13 mouse cellular contexts compared by ENCODE assay signal in genomic region chr1:70283388-70283787, GRCm38 (mm10).
"Had no signal": no experiment of that assay in that cellular context is flagged by ENCODE, and none has a peak within 500 bp of the region (broad histone marks: within the 10 kb centered on the region; RNA-seq: fewer than 3 reads in every experiment).

No protein-coding gene starts in this region.

- ATAC-seq: midbrain, embryonic 13.5 days; midbrain, embryonic 15.5 days had no signal

- H3K4me1 ChIP-seq: megakaryocyte, embryonic 14.5 days; midbrain, embryonic 13.5 days; midbrain, embryonic 15.5 days; neural tube, embryonic 12.5 days; stomach, embryonic 15.5 days had no signal

- DNase-seq: lung, adult 18-20 months; lung, embryonic 14.5 days; lung, postnatal 10 days; lung, postnatal 4 days; right cerebral cortex, postnatal 14 days; thymus, adult 2 months; thymus, postnatal 36 days had no signal

- H3K27ac ChIP-seq: midbrain, embryonic 13.5 days; midbrain, embryonic 15.5 days; neural tube, embryonic 12.5 days; stomach, embryonic 15.5 days; stomach, postnatal 0 days had no signal

- H3K4me3 ChIP-seq: megakaryocyte, embryonic 14.5 days; midbrain, embryonic 13.5 days; midbrain, embryonic 15.5 days; neural tube, embryonic 12.5 days; stomach, embryonic 15.5 days had no signal

- H3K27me3 ChIP-seq: megakaryocyte, embryonic 14.5 days; midbrain, embryonic 13.5 days; midbrain, embryonic 15.5 days; neural tube, embryonic 12.5 days; stomach, embryonic 15.5 days had no signal
